15 mouse cellular contexts compared by ENCODE assay signal in genomic region chr5:121795800-121796199, GRCm38 (mm10). TPM values are rescaled to one million over a fixed set of nuclear protein-coding genes. Genes with fewer than 3 reads are reported as not detected.
A peak's percentile ranks its signal among the peaks of the same experiment; 100 is the strongest.
DNase-seq lines count a peak whose midpoint lies in the region; ATAC-seq and TF ChIP-seq lines count a peak whose summit lies in the region.
"Had no signal": no experiment of that assay in that cellular context is flagged by ENCODE, and none has a peak within 500 bp of the region (broad histone marks: within the 10 kb centered on the region; RNA-seq: fewer than 3 reads in every experiment).

No protein-coding gene starts in this region.

- ATAC-seq in lung, postnatal 0 days: no peak
- ATAC-seq in kidney, embryonic 15.5 days (replicated peaks; ENCODE audit: low FRiP score): no peak

- dilution Hi-C loops in CH12.LX (cut with MboI; ENCODE audit: extremely low pct_ligation_motif_present, extremely low pct_unique_long_range_greater_than_20kb, low sequenced_read_pairs): no loop called here

- H3K4me3 ChIP-seq in gastrocnemius, adult 2 months: no peak overlapping the region
- no peak overlapping the region for H3K4me3 ChIP-seq in lung, postnatal 0 days (ENCODE audit: low read depth, low read length)
- no peak overlapping the region for H3K4me3 ChIP-seq in CH12.LX (replicated peaks in 1 of 3; ENCODE audit: low read depth in 2 of 3, low read length in 2 of 3, poor library complexity in 1 of 3)
- no peak overlapping the region for H3K4me3 ChIP-seq in kidney, embryonic 15.5 days (replicated peaks)
- H3K4me3 ChIP-seq: forebrain, embryonic 10.5 days; limb, embryonic 12.5 days had no signal

- H3K36me3 ChIP-seq in lung, postnatal 0 days (ENCODE audit: insufficient read depth, low read length): peaks cover 37% of the 10 kb centered on the region
- peaks cover 33 to 78% of the 10 kb centered on the region in 2 experiments for H3K36me3 ChIP-seq in CH12.LX (replicated peaks in 1 of 2; ENCODE audit: control insufficient read depth in 1 of 2, insufficient read depth in 1 of 2, low read length in 1 of 2)
- H3K36me3 ChIP-seq in kidney, embryonic 15.5 days: peaks cover 92% of the 10 kb centered on the region

- H3K9ac ChIP-seq in lung, postnatal 0 days (replicated peaks; ENCODE audit: low read depth): no peak overlapping the region
- H3K9ac ChIP-seq in CH12.LX (ENCODE audit: insufficient read depth, low read depth): no peak overlapping the region
- no peak overlapping the region for H3K9ac ChIP-seq in kidney, embryonic 15.5 days
- H3K9ac ChIP-seq: limb, embryonic 12.5 days had no signal

- TF ChIP-seq EP300 in lung, postnatal 0 days (IDR thresholded peaks at IDR 0.05): no peak
- TF ChIP-seq EP300 in CH12.LX (IDR thresholded peaks at IDR 0.05; ENCODE audit: low read length): no peak

- no peak for DNase-seq in gastrocnemius, adult 2 months
- no peak for DNase-seq in gastrocnemius, postnatal 36 days
- DNase-seq in lung, postnatal 0 days (ENCODE audit: low spot score): no peak
- DNase-seq in lung, postnatal 10 days: no peak
- no peak for DNase-seq in CH12.LX (ENCODE audit: extremely low read depth)
- DNase-seq in naive thymus-derived CD4-positive, alpha-beta T cell, adult 2 months (ENCODE audit: low read depth): peak; percentile 66
- DNase-seq in kidney, postnatal 4 days: no peak
- DNase-seq: adrenal gland, postnatal 14 days; cerebellum, adult 18-20 months; gastrocnemius, postnatal 10 days; kidney, adult 18-20 months; lung, postnatal 14 days had no signal

- TF ChIP-seq POLR2A in CH12.LX (IDR thresholded peaks at IDR 0.05; ENCODE audit: low read depth, low read length): no peak

- no peaks in the 10 kb centered on the region for H3K9me3 ChIP-seq in lung, postnatal 0 days (ENCODE audit: low read length)
- H3K9me3 ChIP-seq in CH12.LX (replicated peaks; ENCODE audit: low read length): no peaks in the 10 kb centered on the region
- no peaks in the 10 kb centered on the region for H3K9me3 ChIP-seq in kidney, embryonic 15.5 days (replicated peaks)
- H3K9me3 ChIP-seq: forebrain, embryonic 10.5 days; limb, embryonic 12.5 days had no signal

- WGBS in lung, postnatal 0 days: 83% methylated on average over 3 of the region's 3 CpGs
- 93% methylated on average over 3 of the region's 3 CpGs for WGBS in kidney, embryonic 15.5 days

- TF ChIP-seq CTCF in gastrocnemius, adult 2 months (IDR thresholded peaks at IDR 0.05): peak; percentile 46; the same call in 1 of the 2 replicates
- TF ChIP-seq CTCF in lung, postnatal 0 days (IDR thresholded peaks at IDR 0.05): peak; percentile 53
- peak in 1 of 2 experiments; percentile 51; a peak in 2 of 4 replicates for TF ChIP-seq CTCF in CH12.LX (conservative IDR thresholded peaks at IDR 0.05 in 1 of 2, IDR thresholded peaks at IDR 0.05 in 1 of 2; ENCODE audit: low read depth in 2 of 2, low read length in 2 of 2)

- H3K27me3 ChIP-seq in lung, postnatal 0 days (replicated peaks; ENCODE audit: insufficient read depth, low read length): no peaks in the 10 kb centered on the region
- H3K27me3 ChIP-seq in CH12.LX (replicated peaks): no peaks in the 10 kb centered on the region
- H3K27me3 ChIP-seq in kidney, embryonic 15.5 days: no peaks in the 10 kb centered on the region
- H3K27me3 ChIP-seq: limb, embryonic 12.5 days had no signal

- TF ChIP-seq RAD21 in CH12.LX (IDR thresholded peaks at IDR 0.05; ENCODE audit: low read depth, low read length): peak; percentile 44

- in situ Hi-C loops in CH12.LX (cut with MboI; ENCODE audit: low pct_ligation_motif_present, low pct_unique_long_range_greater_than_20kb, low sequenced_read_pairs): no loop called here

- intact Hi-C loops in gastrocnemius, adult 2 months (cut with DNase I): loop anchor here (10.0 kb wide), 1 partner anchor 49 kb away; the partner anchor contains the start of gene Pheta1
- intact Hi-C loops in gastrocnemius, postnatal 36 days (cut with DNase I): loop anchor here (10.0 kb wide), 1 partner anchor 49 kb away; the partner anchor contains the start of gene Pheta1

- no peak overlapping the region for H3K27ac ChIP-seq in gastrocnemius, adult 2 months
- no peak overlapping the region for H3K27ac ChIP-seq in lung, postnatal 0 days (ENCODE audit: low read length)
- no peak overlapping the region for H3K27ac ChIP-seq in CH12.LX (ENCODE audit: insufficient read depth, low read depth)
- H3K27ac ChIP-seq in kidney, embryonic 15.5 days: no peak overlapping the region
- H3K27ac ChIP-seq: forebrain, embryonic 10.5 days; limb, embryonic 12.5 days had no signal

- H3K4me2 ChIP-seq in lung, postnatal 0 days (replicated peaks; ENCODE audit: low read depth, low read length): no peak overlapping the region
- H3K4me2 ChIP-seq in CH12.LX (ENCODE audit: insufficient read depth, low read depth, poor library complexity, severe bottlenecking): no peak overlapping the region
- no peak overlapping the region for H3K4me2 ChIP-seq in kidney, embryonic 15.5 days
- H3K4me2 ChIP-seq: limb, embryonic 12.5 days had no signal

- H3K79me2 ChIP-seq in CH12.LX (replicated peaks; ENCODE audit: control insufficient read depth, extremely low read depth, insufficient read depth, poor library complexity, severe bottlenecking): no peaks in the 10 kb centered on the region

- H3K4me1 ChIP-seq in lung, postnatal 0 days (ENCODE audit: insufficient read depth, low read depth, low read length): no peaks in the 10 kb centered on the region
- H3K4me1 ChIP-seq in CH12.LX (ENCODE audit: control insufficient read depth in 1 of 2, insufficient read depth in 2 of 2): no peaks in the 10 kb centered on the region
- H3K4me1 ChIP-seq in kidney, embryonic 15.5 days: no peaks in the 10 kb centered on the region
- H3K4me1 ChIP-seq: forebrain, embryonic 10.5 days; limb, embryonic 12.5 days had no signal

TF ChIP-seq in CH12.LX, 34 proteins besides CTCF, POLR2A, EP300 and RAD21:
- TF ChIP-seq SMC3 (IDR thresholded peaks at IDR 0.05; ENCODE audit: low read depth, low read length): peak; percentile 44
- no peak for TF ChIP-seq IRF4 (IDR thresholded peaks at IDR 0.05; ENCODE audit: low read depth, low read length)

RNA-seq across cellular contexts. Expression of gene Sh2b3, which starts 41.6 kb away (rescaled TPM):
- 10 to 100 TPM; 11.9 to 15.4 TPM for total RNA-seq in gastrocnemius, adult 2 months (2021)
- total RNA-seq in gastrocnemius, postnatal 36 days (2021): 10 to 100 TPM; 13.5 TPM
- 24.4 and 26.2 TPM in 2 replicates for polyA plus RNA-seq in lung, postnatal 0 days (2015; fragmentation: Nextera tagmentation; extraction: Ambion mirVana)
- 27.8 and 35.4 TPM in 2 replicates for total RNA-seq in CH12.LX (2012; rRNA removed)
- total RNA-seq in CH12.LX (2014; rRNA removed): 21.3 and 22.8 TPM in 2 replicates
- polyA plus RNA-seq in CH12.LX (2012; ENCODE audit: insufficient read length, low read depth): 32.4 and 38.3 TPM in 2 replicates
- polyA plus RNA-seq in kidney, embryonic 15.5 days (2015; fragmentation: Nextera tagmentation; extraction: Ambion mirVana): 18.6 and 19.4 TPM in 2 replicates

RNA-seq across cellular contexts. Expression of gene Pheta1, which starts 53.0 kb away (rescaled TPM):
- total RNA-seq in gastrocnemius, adult 2 months (2021): 1 to 10 TPM; 4.7 to 6.4 TPM
- total RNA-seq in gastrocnemius, postnatal 36 days (2021): 1 to 10 TPM; 4.5 to 6.0 TPM
- 22.7 and 23.4 TPM in 2 replicates for polyA plus RNA-seq in lung, postnatal 0 days (2015; fragmentation: Nextera tagmentation; extraction: Ambion mirVana)
- total RNA-seq in CH12.LX (2012; rRNA removed) (3.7 and 4.5 TPM in 2 replicates), CH12.LX (2014; rRNA removed) (1.8 and 2.0 TPM in 2 replicates)
- 1.2 and 1.4 TPM in 2 replicates for polyA plus RNA-seq in CH12.LX (2012; ENCODE audit: insufficient read length, low read depth)
- polyA plus RNA-seq in kidney, embryonic 15.5 days (2015; fragmentation: Nextera tagmentation; extraction: Ambion mirVana): 27.7 and 29.0 TPM in 2 replicates
